10 mouse cellular contexts compared by ENCODE assay signal in genomic region chr4:139082790-139083564, GRCm38 (mm10). TPM values are rescaled to one million over a fixed set of nuclear protein-coding genes. Genes with fewer than 3 reads are reported as not detected.
A peak's percentile ranks its signal among the peaks of the same experiment; 100 is the strongest.
DNase-seq lines count a peak whose midpoint lies in the region; ATAC-seq lines count a peak whose summit lies in the region.
"Had no signal": no experiment of that assay in that cellular context is flagged by ENCODE, and none has a peak within 500 bp of the region (broad histone marks: within the 10 kb centered on the region; RNA-seq: fewer than 3 reads in every experiment).

No protein-coding gene starts in this region.

- 0 out of 2 replicates have a peak, but pooled peaks have one; percentile 8 for ATAC-seq in heart, embryonic 15.5 days (replicated peaks; ENCODE audit: insufficient number of reproducible peaks, insufficient read depth, low FRiP score, low read depth)
- ATAC-seq in hindbrain, embryonic 13.5 days (ENCODE audit: low FRiP score), result peak; percentile 75
- peak; percentile 70 for ATAC-seq in neural tube, embryonic 13.5 days (ENCODE audit: low read depth)

- H3K4me3 ChIP-seq in heart, embryonic 15.5 days, result no peak overlapping the region
- H3K4me3 ChIP-seq in hindbrain, embryonic 13.5 days, result no peak overlapping the region
- no peak overlapping the region for H3K4me3 ChIP-seq in neural tube, embryonic 13.5 days
- H3K4me3 ChIP-seq: liver, embryonic 13.5 days had no signal

- H3K36me3 ChIP-seq in heart, embryonic 15.5 days, result no peaks in the 10 kb centered on the region
- H3K36me3 ChIP-seq in hindbrain, embryonic 13.5 days, result no peaks in the 10 kb centered on the region
- H3K36me3 ChIP-seq in neural tube, embryonic 13.5 days, result no peaks in the 10 kb centered on the region
- H3K36me3 ChIP-seq: liver, embryonic 13.5 days had no signal

- 37% methylated on average over 12 of the region's 12 CpGs for WGBS in heart, embryonic 15.5 days
- 22% methylated on average over 12 of the region's 12 CpGs for WGBS in hindbrain, embryonic 13.5 days
- WGBS in neural tube, embryonic 13.5 days, result 28% methylated on average over 12 of the region's 12 CpGs

- no peaks in the 10 kb centered on the region for H3K9me3 ChIP-seq in heart, embryonic 15.5 days (replicated peaks)
- H3K9me3 ChIP-seq in hindbrain, embryonic 13.5 days, result no peaks in the 10 kb centered on the region
- H3K9me3 ChIP-seq in neural tube, embryonic 13.5 days, result no peaks in the 10 kb centered on the region
- H3K9me3 ChIP-seq: liver, embryonic 13.5 days had no signal

- no peak for DNase-seq in heart, adult 8-10 months (ENCODE audit: low spot score)
- peak; percentile 87 to 88 for DNase-seq in right cerebral cortex, postnatal 10 days (ENCODE audit: low spot score in 2 of 2)
- DNase-seq in right cerebral cortex, postnatal 36 days (ENCODE audit: low spot score in 2 of 2), result no peak
- no peak for DNase-seq in layer of hippocampus, adult 8-10 months (ENCODE audit: low spot score in 2 of 2)
- no peak for DNase-seq in cerebellum, adult 9-11 months
- DNase-seq: adrenal gland, postnatal 36 days; liver, embryonic 13.5 days had no signal

- H3K27me3 ChIP-seq in heart, embryonic 15.5 days, result peaks cover 25% of the 10 kb centered on the region
- peaks cover 33% of the 10 kb centered on the region for H3K27me3 ChIP-seq in hindbrain, embryonic 13.5 days
- H3K27me3 ChIP-seq in neural tube, embryonic 13.5 days, result peaks cover 13% of the 10 kb centered on the region

- no peak overlapping the region for H3K9ac ChIP-seq in heart, embryonic 15.5 days
- H3K9ac ChIP-seq in hindbrain, embryonic 13.5 days, result peak overlapping the region; percentile 51; the same call in 1 of the 2 replicates
- H3K9ac ChIP-seq in neural tube, embryonic 13.5 days, result peak overlapping the region; percentile 44; the same call in 1 of the 2 replicates
- H3K9ac ChIP-seq: liver, embryonic 13.5 days had no signal

- no peak overlapping the region for H3K4me2 ChIP-seq in heart, embryonic 15.5 days
- peak overlapping the region; percentile 38 for H3K4me2 ChIP-seq in hindbrain, embryonic 13.5 days
- peak overlapping the region; percentile 34 for H3K4me2 ChIP-seq in neural tube, embryonic 13.5 days
- H3K4me2 ChIP-seq: liver, embryonic 13.5 days had no signal

- H3K4me1 ChIP-seq in heart, embryonic 15.5 days (replicated peaks), result peaks cover 11% of the 10 kb centered on the region
- H3K4me1 ChIP-seq in hindbrain, embryonic 13.5 days (replicated peaks), result peaks cover 32% of the 10 kb centered on the region
- H3K4me1 ChIP-seq in neural tube, embryonic 13.5 days (replicated peaks), result peaks cover 31% of the 10 kb centered on the region
- H3K4me1 ChIP-seq: liver, embryonic 13.5 days had no signal

- no peak overlapping the region for H3K27ac ChIP-seq in heart, embryonic 15.5 days
- H3K27ac ChIP-seq in hindbrain, embryonic 13.5 days, result peak overlapping the region; percentile 44; the same call in 1 of the 2 replicates
- peak overlapping the region; percentile 62; the same call in 1 of the 2 replicates for H3K27ac ChIP-seq in neural tube, embryonic 13.5 days (replicated peaks)
- H3K27ac ChIP-seq: liver, embryonic 13.5 days had no signal

RNA-seq across cellular contexts. Expression of gene Htr6, which starts 7.6 kb away (rescaled TPM):
- polyA plus RNA-seq in heart, embryonic 15.5 days (2015; fragmentation: Nextera tagmentation; extraction: Ambion mirVana), result not detected in 2 replicates
- total RNA-seq in heart, adult 8-10 months (2022), result not detected
- polyA plus RNA-seq in hindbrain, embryonic 13.5 days (2015; fragmentation: Nextera tagmentation; extraction: Ambion mirVana), result 0.18 and 0.27 TPM in 2 replicates
- 0.45 and 0.60 TPM in 2 replicates for polyA plus RNA-seq in neural tube, embryonic 13.5 days (2015; fragmentation: Nextera tagmentation; extraction: Ambion mirVana)
- total RNA-seq in layer of hippocampus, adult 8-10 months (2022), result 1 to 10 TPM; 7.0 to 8.3 (median 8.0) TPM
- polyA plus RNA-seq: liver, embryonic 13.5 days had no signal

RNA-seq across cellular contexts. Expression of gene Nbl1, which starts 9.8 kb away (rescaled TPM):
- 21.4 and 34.5 TPM in 2 replicates for polyA plus RNA-seq in heart, embryonic 15.5 days (2015; fragmentation: Nextera tagmentation; extraction: Ambion mirVana)
- total RNA-seq in heart, adult 8-10 months (2022), result 10 to 100 TPM; 15.1 to 21.3 (median 19.2) TPM
- polyA plus RNA-seq in hindbrain, embryonic 13.5 days (2015; fragmentation: Nextera tagmentation; extraction: Ambion mirVana), result 40.8 and 45.3 TPM in 2 replicates
- polyA plus RNA-seq in neural tube, embryonic 13.5 days (2015; fragmentation: Nextera tagmentation; extraction: Ambion mirVana), result 49.1 and 59.7 TPM in 2 replicates
- total RNA-seq in layer of hippocampus, adult 8-10 months (2022), result 10 to 100 TPM; 72.3 to 84.6 (median 79.2) TPM

RNA-seq across cellular contexts. Expression of gene Minos1, which starts 47.9 kb away (rescaled TPM):
- 589 and 818 TPM in 2 replicates for polyA plus RNA-seq in heart, embryonic 15.5 days (2015; fragmentation: Nextera tagmentation; extraction: Ambion mirVana)
- 100 to 1,000 TPM; 570 to 700 (median 625) TPM for total RNA-seq in heart, adult 8-10 months (2022)
- polyA plus RNA-seq in hindbrain, embryonic 13.5 days (2015; fragmentation: Nextera tagmentation; extraction: Ambion mirVana), result 424 and 441 TPM in 2 replicates
- 431 and 499 TPM in 2 replicates for polyA plus RNA-seq in neural tube, embryonic 13.5 days (2015; fragmentation: Nextera tagmentation; extraction: Ambion mirVana)
- total RNA-seq in layer of hippocampus, adult 8-10 months (2022), result 100 to 1,000 TPM; 187 to 234 (median 208) TPM

Comparison
In these comparisons a context has a peak if more than half of its experiments do, and no peak if none do; other contexts are left out.
1. DNase-seq: peak in right cerebral cortex, postnatal 10 days (2 of 2); none in heart, adult 8-10 months (single experiment), right cerebral cortex, postnatal 36 days (0 of 2), layer of hippocampus, adult 8-10 months (0 of 2) and cerebellum, adult 9-11 months (single experiment).
2. ATAC-seq: peak in every context shown above with its lines; median percentile 75 in hindbrain, embryonic 13.5 days; 70 in neural tube, embryonic 13.5 days; 8 in heart, embryonic 15.5 days.